Mouse (Mus musculus) stomach, postnatal 0 days (tissue): ENCODE data around the gene Rgma.

Source experiments
- CTCF ChIP-seq: IDR thresholded peaks from 2 replicates; pipeline ENCODE4 v1.5.1; 2016; ENCODE audit warnings: antibody characterized with exemption, low read depth, mild to moderate bottlenecking, moderate library complexity
- EP300 ChIP-seq: optimal IDR thresholded peaks from 2 replicates; pipeline ENCODE3; 2016; ENCODE audit warnings: antibody characterized with exemption

DNA sequence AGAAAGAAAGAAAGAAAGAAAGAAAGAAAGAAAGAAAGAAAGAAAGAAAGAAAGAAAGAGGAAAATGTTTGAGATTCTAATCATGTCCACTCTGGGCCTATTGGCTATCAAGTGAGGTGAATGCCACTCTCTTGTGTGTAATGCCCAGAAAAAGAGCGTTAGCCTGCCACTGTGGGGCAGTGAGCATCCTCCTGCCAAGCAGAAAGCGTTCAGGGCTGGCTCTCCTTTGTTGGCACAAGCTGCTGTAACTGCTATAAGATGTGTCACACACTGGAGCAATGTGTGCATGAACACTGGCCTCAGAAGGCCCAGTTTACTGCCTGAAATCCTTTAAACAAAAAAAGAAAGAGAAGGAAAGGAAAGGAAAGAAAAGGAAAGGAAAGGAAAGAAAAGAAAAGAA is 26.8 kb downstream of the Rgma start:
- TF ChIP-seq CTCF (no peak), EP300 (no peak)
